Mouse (Mus musculus): ENCODE measurements around the gene Hcn2. TPM values are rescaled to one million over a fixed set of nuclear protein-coding genes. Genes with fewer than 3 reads are reported as not detected.
"Not testable (repeated sequence)": the region's sequence is repeated elsewhere in the genome, so short reads cannot be mapped to it uniquely, and the experiment has no call there.

The Hcn2 gene
- total RNA-seq, 2 experiments from 2014 or later: 128 to 152 TPM

- no peak for DNase-seq (ENCODE audit: low spot score in 2 of 2)
- intact Hi-C loops (cut with DNase I): no loop called here
Observed at GRCm38 (mm10) chr10:79736706-79737105, 20.3 kb downstream of the Hcn2 start.

GRCm38 (mm10) chr10:79738259-79738658, 21.8 kb downstream of the Hcn2 start:
- DNase-seq (ENCODE audit: low spot score in 2 of 2): no peak
- intact Hi-C loops (cut with DNase I): no loop called here

- intact Hi-C loops (cut with DNase I): no loop called here
- DNase-seq (ENCODE audit: low spot score in 2 of 2): no peak
Observed at GRCm38 (mm10) chr10:79739234-79739633, 22.8 kb downstream of the Hcn2 start.

GRCm38 (mm10) chr10:79740863-79741262, 24.4 kb downstream of the Hcn2 start:
- intact Hi-C loops (cut with DNase I): no loop called here

GRCm38 (mm10) chr10:79743161-79743560, 26.7 kb downstream of the Hcn2 start:
- intact Hi-C loops (cut with DNase I): no loop called here
- no peak for DNase-seq (ENCODE audit: low spot score in 2 of 2)

More at GRCm38 (mm10) chr10:79740863-79741262, 24.4 kb downstream of the Hcn2 start:
- no peak for DNase-seq (ENCODE audit: low spot score in 2 of 2)

- intact Hi-C loops (cut with DNase I): no loop called here
- DNase-seq (ENCODE audit: low spot score in 2 of 2): no peak
Observed at GRCm38 (mm10) chr10:79743650-79744365, 27.4 kb downstream of the Hcn2 start.

- intact Hi-C loops (cut with DNase I): no loop called here
- no peak for DNase-seq (ENCODE audit: low spot score in 2 of 2)
Observed at GRCm38 (mm10) chr10:79745411-79745810, 29.0 kb downstream of the Hcn2 start.

- intact Hi-C loops (cut with DNase I): no loop called here
- DNase-seq (ENCODE audit: low spot score in 2 of 2): peak; percentile 95
Observed at GRCm38 (mm10) chr10:79745898-79746773, 29.7 kb downstream of the Hcn2 start, which contains the start of gene Polrmt. Gene Polrmt, minus strand, starts transcription at chr10:79746581.

- intact Hi-C loops (cut with DNase I): no loop called here
- no peak for DNase-seq (ENCODE audit: low spot score in 2 of 2)
Observed at GRCm38 (mm10) chr10:79746774-79747151, 30.3 kb downstream of the Hcn2 start.

GRCm38 (mm10) chr10:79748496-79748895, 32.1 kb downstream of the Hcn2 start:
- intact Hi-C loops (cut with DNase I): no loop called here
- no peak for DNase-seq (ENCODE audit: low spot score in 2 of 2)

- DNase-seq (ENCODE audit: low spot score in 2 of 2): peak; percentile 69 to 75
- intact Hi-C loops (cut with DNase I): no loop called here
Observed at GRCm38 (mm10) chr10:79754856-79755516, 38.6 kb downstream of the Hcn2 start, which contains the start of gene Fgf22. Gene Fgf22, plus strand, starts transcription at chr10:79755076.

- intact Hi-C loops (cut with DNase I): no loop called here
- no peak for DNase-seq (ENCODE audit: low spot score in 2 of 2)
Observed at GRCm38 (mm10) chr10:79755854-79756253, 39.4 kb downstream of the Hcn2 start.

GRCm38 (mm10) chr10:79756660-79757059, 40.2 kb downstream of the Hcn2 start:
- no peak for DNase-seq (ENCODE audit: low spot score in 2 of 2)
- intact Hi-C loops (cut with DNase I): no loop called here

GRCm38 (mm10) chr10:79759675-79760074, 43.2 kb downstream of the Hcn2 start:
- intact Hi-C loops (cut with DNase I); DNase-seq (ENCODE audit: low spot score in 2 of 2): not testable (repeated sequence)

- intact Hi-C loops (cut with DNase I): no loop called here
- no peak for DNase-seq (ENCODE audit: low spot score in 2 of 2)
Observed at GRCm38 (mm10) chr10:79760603-79761143, 44.2 kb downstream of the Hcn2 start.

- intact Hi-C loops (cut with DNase I): no loop called here
- no peak for DNase-seq (ENCODE audit: low spot score in 2 of 2)
Observed at GRCm38 (mm10) chr10:79762875-79763274, 46.4 kb downstream of the Hcn2 start.

- DNase-seq (ENCODE audit: low spot score in 2 of 2): no peak
- intact Hi-C loops (cut with DNase I): no loop called here
Observed at GRCm38 (mm10) chr10:79764234-79764633, 47.8 kb downstream of the Hcn2 start.

GRCm38 (mm10) chr10:79765228-79765745, 48.9 kb downstream of the Hcn2 start:
- no peak for DNase-seq (ENCODE audit: low spot score in 2 of 2)
- intact Hi-C loops (cut with DNase I): no loop called here

- intact Hi-C loops (cut with DNase I): no loop called here
- DNase-seq (ENCODE audit: low spot score in 2 of 2): no peak
Observed at GRCm38 (mm10) chr10:79766001-79766507, 49.6 kb downstream of the Hcn2 start.

All from left cerebral cortex, postnatal 36 days (tissue).